Mouse (Mus musculus) left cerebral cortex, adult 18-20 months (tissue): Measurements from ENCODE around the gene Vmn2r72. TPM values are rescaled to one million over a fixed set of nuclear protein-coding genes. Genes with fewer than 3 reads are reported as not detected.

Experiments
- DNase-seq, 2 experiments: peaks; one replicate each; pipeline ENCODE4 v3.0.0; 2021 to 2022; ENCODE audit warnings: low spot score in 2 of 2, mixed read lengths in 1 of 2
- long read RNA-seq, 2 experiments: library from polyadenylated mRNA; stranded (forward); transcript quantifications; one replicate each; pipeline ENCODE4 v2.0.0; 2021
- total RNA-seq, 2 experiments: library from RNA; stranded (reverse); gene quantifications; 2 replicates each; pipeline ENCODE4 v1.2.3; 2021

Gene Vmn2r72
- total RNA-seq: not detected
- long read RNA-seq, experiment 1: 0 reads
- long read RNA-seq, experiment 2: 0 reads

DNA sequence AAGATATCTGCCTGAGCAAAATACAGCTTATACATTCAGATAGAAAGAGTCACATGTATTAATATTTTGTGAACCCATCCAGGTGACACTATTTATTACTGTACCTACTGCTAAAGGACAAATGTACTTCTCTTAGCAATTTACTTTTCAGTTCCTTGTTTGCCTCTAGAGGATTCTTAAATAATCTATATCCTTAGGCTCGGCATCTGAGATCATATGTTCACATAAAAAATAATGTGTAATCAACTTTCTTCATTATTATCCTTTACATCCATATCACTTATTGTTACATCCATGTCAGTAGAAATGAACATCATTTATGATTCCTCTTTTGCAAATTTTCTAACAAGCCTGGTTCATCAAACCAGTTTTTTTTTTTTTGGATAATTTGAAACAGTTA, at the start of gene Vmn2r72:
Gene Vmn2r72 (minus strand): TSS at position 101 of the 400 bp plus-strand sequence.
- DNase-seq: no peak

Other genes starting within 250 kb of the Vmn2r72 start
- gene Vmn2r71, start 192.0 kb downstream of the Vmn2r72 start, total RNA-seq: not detected
- not detected for gene Vmn2r70, start 185.9 kb downstream of the Vmn2r72 start, total RNA-seq
- gene Vmn2r73, start 121.2 kb upstream of the Vmn2r72 start, total RNA-seq: not detected
- gene Vmn2r74, start 206.5 kb upstream of the Vmn2r72 start, total RNA-seq: not detected